Mouse (Mus musculus): ENCODE results near the gene Macrod1. TPM values are rescaled to one million over a fixed set of nuclear protein-coding genes. Genes with fewer than 3 reads are reported as not detected.

Gene Macrod1
- total RNA-seq, 2 experiments from 2014 or later, result 0.66 to 0.69 TPM

- no peak for ATAC-seq (ENCODE audit: poor library complexity, severe bottlenecking)
These were observed 54.7 kb downstream of the Macrod1 start for GRCm38 (mm10) chr19:7111309-7111708.

GRCm38 (mm10) chr19:7111710-7112109, 55.1 kb downstream of the Macrod1 start:
- no peak for ATAC-seq (ENCODE audit: poor library complexity, severe bottlenecking)

- no peak for ATAC-seq (ENCODE audit: poor library complexity, severe bottlenecking)
These were observed 56.0 kb downstream of the Macrod1 start for GRCm38 (mm10) chr19:7112628-7113027.

GRCm38 (mm10) chr19:7113574-7113973, 57.0 kb downstream of the Macrod1 start:
- no peak for ATAC-seq (ENCODE audit: poor library complexity, severe bottlenecking)

- peak; percentile 79 for ATAC-seq (ENCODE audit: poor library complexity, severe bottlenecking)
These were observed 59.6 kb downstream of the Macrod1 start for GRCm38 (mm10) chr19:7116038-7116731.

- ATAC-seq (ENCODE audit: poor library complexity, severe bottlenecking), result no peak
These were observed 60.5 kb downstream of the Macrod1 start for GRCm38 (mm10) chr19:7117141-7117540.

- ATAC-seq (ENCODE audit: poor library complexity, severe bottlenecking), result peak; percentile 73
These were observed 61.2 kb downstream of the Macrod1 start for GRCm38 (mm10) chr19:7117653-7118307.

- ATAC-seq (ENCODE audit: poor library complexity, severe bottlenecking), result no peak
These were observed 64.6 kb downstream of the Macrod1 start for GRCm38 (mm10) chr19:7121252-7121651.

- ATAC-seq (ENCODE audit: poor library complexity, severe bottlenecking), result peak; percentile 11; the same call in 1 of the 2 replicates
These were observed 65.7 kb downstream of the Macrod1 start for GRCm38 (mm10) chr19:7122277-7122676.

GRCm38 (mm10) chr19:7122698-7123306, 66.2 kb downstream of the Macrod1 start:
- no peak for ATAC-seq (ENCODE audit: poor library complexity, severe bottlenecking)

GRCm38 (mm10) chr19:7125526-7126156, 69.0 kb downstream of the Macrod1 start:
- ATAC-seq (ENCODE audit: poor library complexity, severe bottlenecking), result no peak

GRCm38 (mm10) chr19:7126209-7126608, 69.6 kb downstream of the Macrod1 start:
- no peak for ATAC-seq (ENCODE audit: poor library complexity, severe bottlenecking)

- ATAC-seq (ENCODE audit: poor library complexity, severe bottlenecking), result no peak
These were observed 70.3 kb downstream of the Macrod1 start for GRCm38 (mm10) chr19:7126933-7127332.

GRCm38 (mm10) chr19:7128551-7129475, 72.2 kb downstream of the Macrod1 start:
- ATAC-seq (ENCODE audit: poor library complexity, severe bottlenecking), result no peak

GRCm38 (mm10) chr19:7130317-7130716, 73.7 kb downstream of the Macrod1 start:
- ATAC-seq (ENCODE audit: poor library complexity, severe bottlenecking), result peak; percentile 38; the same call in 1 of the 2 replicates

GRCm38 (mm10) chr19:7133436-7133835, 76.8 kb downstream of the Macrod1 start:
- no peak for ATAC-seq (ENCODE audit: poor library complexity, severe bottlenecking)

GRCm38 (mm10) chr19:7134631-7135091, 78.1 kb downstream of the Macrod1 start:
- no peak for ATAC-seq (ENCODE audit: poor library complexity, severe bottlenecking)

GRCm38 (mm10) chr19:7135525-7135924, 78.9 kb downstream of the Macrod1 start:
- no peak for ATAC-seq (ENCODE audit: poor library complexity, severe bottlenecking)

- no peak for ATAC-seq (ENCODE audit: poor library complexity, severe bottlenecking)
These were observed 79.4 kb downstream of the Macrod1 start for GRCm38 (mm10) chr19:7136016-7136415.

Measured in megakaryocyte, adult 5-6 weeks (primary cell).